Mouse (Mus musculus): ENCODE measurements at regions not wholly inside any gene's neighbourhood (a gene's known extent, or its start where the extent isn't known, plus 50 kb on each side); places are given as distances from the start of the nearest gene placed in this dataset.

DNA sequence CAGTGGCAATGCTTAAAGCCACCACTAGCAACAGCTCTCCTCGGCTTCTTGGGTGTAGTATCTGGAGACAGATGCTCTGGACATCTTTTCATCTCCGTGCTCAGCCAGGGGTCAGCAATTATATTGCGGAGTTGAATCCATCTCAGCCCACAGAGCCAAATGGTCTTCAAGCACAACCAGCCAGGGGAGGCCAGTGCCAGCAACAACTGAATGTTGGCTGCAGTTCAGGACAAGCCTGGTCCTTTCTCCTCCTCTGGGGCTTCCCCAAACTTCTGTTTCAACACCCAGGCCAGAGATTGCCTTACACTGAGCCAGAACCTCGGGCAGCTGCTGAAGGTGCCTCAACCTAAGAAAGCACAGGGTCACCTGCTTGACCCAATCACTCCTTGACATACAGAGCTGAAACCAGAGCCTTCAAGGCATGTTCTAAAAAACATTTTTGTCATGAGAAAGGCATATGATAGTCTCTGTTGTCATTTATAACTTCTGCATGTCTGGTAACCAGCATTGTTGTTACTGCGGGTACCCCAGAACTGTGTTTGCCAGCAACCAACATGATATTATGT, 169.9 kb upstream of the Lef1 start:
- no peak for DNase-seq (ENCODE audit: low spot score in 2 of 2)

DNA sequence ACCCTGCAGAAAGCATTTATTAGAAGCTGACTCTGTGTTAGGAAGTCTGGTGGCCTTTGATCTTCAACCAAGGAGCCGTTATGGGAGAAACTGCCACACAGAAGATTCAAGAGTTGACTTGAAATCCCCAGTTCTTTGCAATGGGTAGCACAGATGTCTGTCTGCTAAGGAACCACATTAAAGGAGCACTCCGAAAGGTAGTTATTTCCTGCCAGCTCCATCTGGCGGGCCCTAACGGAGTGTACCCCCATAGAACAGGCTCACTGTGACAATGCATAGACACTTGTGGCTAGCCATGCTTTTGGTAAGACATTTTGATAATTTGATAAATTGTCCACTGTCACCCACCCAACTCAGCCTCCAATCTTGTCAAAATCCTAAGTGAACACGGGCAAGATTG, 173.3 kb upstream of the Lef1 start:
- DNase-seq (ENCODE audit: low spot score in 2 of 2): no peak

DNA sequence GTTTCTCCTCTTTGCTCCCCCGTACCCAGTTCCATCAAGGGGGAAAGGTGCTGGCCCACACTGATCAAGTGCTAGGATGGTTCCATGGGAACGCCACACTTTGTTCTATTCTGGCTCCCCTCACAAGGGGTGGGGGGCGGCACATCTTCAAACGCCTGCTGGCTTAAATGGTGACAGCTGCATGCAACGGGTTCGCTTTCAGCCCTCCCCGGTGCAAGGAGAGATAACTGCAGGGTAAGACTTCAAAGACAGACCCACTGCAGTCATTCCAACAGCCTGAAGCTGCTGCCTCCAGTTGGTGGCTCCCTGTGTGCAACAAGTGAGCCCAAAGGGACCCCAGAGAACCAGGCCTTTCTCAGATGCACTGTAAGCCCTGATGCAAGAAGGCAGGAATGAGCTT, 173.9 kb upstream of the Lef1 start:
- DNase-seq (ENCODE audit: low spot score in 2 of 2): no peak

- DNase-seq (ENCODE audit: low spot score in 2 of 2): no peak
Measured at GRCm38 (mm10) chr3:130935926-130936315, 174.3 kb upstream of the Lef1 start.

GRCm38 (mm10) chr3:130935302-130935925, 174.9 kb upstream of the Lef1 start:
- DNase-seq (ENCODE audit: low spot score in 2 of 2): no peak

DNA sequence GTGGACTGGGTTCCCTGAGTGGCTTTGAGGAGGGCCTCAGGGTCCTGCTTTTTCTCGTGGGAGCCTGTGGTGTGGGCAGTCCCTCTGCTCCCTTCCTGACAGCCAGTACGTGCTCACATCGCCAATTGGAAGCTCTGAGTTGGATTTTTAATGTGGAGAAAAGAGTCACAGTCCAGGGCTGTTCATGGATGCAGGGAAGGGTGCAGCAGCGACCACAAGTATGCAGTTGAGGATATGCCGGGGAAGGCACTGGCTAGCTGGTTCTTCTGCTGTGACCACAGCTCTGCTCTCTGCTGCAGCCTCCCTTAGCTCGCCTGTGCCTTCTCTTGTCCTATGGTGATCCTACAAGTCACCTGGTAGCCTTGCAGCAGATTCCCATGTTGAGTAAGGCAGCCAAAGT, 177.5 kb upstream of the Lef1 start:
- no peak for DNase-seq (ENCODE audit: low spot score in 2 of 2)

DNA sequence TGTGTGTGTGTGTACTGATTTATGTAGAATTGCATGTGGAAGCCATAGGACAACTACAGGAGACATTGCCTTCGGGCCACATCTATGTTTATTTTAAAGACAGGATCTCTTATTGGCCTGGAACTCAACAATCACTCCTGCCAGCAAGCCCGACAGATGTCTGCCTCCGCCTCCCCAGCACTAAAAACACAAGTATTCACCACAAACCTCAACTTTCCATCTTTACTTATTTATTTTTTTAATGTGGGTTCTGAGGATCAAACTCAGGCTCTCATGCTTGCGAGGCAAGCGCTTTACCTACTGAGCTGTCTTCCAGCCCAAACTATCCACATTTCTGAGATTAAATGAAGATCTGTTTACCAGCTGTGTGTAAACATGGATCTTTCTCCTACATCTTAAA, 178.0 kb upstream of the Lef1 start:
- DNase-seq (ENCODE audit: low spot score in 2 of 2): no peak

DNA sequence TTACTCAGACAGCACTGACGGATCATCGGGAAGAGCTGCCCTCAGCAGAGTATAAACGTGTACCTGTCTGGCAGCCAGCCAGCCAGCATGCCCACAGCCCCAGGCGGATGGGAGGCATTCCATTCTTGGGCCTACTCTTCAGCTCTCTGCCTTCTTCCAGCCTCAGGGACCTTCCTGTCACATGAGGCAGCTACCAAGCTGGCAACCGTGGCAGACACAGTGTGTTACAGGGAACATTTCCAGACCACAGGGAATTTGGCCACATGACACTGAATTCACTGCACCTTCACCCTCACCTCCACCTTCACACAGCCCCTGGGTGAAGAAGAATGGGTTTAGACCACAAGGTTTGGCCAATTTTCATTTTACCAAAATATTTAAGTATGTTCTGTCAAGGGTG, 185.3 kb upstream of the Lef1 start:
- DNase-seq (ENCODE audit: low spot score in 2 of 2): no peak

GRCm38 (mm10) chr3:130923615-130923958, 186.7 kb upstream of the Lef1 start:
- DNase-seq (ENCODE audit: low spot score in 2 of 2): no peak

DNA sequence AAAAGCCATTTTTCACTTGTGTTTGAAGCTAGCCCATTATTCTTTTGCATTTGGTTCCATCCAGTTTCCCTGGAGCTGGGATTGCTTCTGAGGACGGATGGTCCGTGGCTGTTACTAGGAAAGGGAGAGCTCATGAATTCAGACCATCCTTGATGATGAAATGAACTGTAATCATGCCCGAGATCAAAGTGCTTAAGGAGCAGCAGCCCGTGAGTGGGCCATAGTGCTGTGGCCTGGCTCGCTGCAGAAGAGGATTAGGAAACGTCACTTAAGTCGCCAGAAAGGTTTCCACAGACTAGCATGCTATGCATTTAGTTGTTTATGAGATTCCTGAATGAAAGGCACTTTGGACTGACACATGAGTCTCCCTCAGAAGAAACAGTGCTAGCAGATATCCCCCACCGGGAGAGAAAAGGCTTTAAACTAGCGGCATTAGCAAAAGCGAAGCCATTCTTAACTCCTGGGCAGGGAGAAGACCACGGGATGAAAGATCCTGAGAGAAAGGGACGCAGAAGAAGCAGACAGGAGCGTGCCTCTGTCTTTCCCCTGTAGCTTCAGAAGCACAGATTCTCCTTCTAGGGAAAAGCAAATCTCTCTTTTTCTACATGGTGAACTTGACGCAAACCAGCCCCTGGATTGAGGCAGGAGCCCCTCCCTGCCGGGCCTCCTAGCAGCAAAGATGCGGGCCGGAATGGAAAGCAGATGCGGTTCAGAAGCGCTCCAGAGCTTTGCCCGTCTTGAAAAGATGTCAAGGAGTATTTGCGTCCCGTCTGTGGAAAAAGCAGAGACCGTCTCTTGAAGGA, 187.3 kb upstream of the Lef1 start:
- no peak for DNase-seq (ENCODE audit: low spot score in 2 of 2)

DNA sequence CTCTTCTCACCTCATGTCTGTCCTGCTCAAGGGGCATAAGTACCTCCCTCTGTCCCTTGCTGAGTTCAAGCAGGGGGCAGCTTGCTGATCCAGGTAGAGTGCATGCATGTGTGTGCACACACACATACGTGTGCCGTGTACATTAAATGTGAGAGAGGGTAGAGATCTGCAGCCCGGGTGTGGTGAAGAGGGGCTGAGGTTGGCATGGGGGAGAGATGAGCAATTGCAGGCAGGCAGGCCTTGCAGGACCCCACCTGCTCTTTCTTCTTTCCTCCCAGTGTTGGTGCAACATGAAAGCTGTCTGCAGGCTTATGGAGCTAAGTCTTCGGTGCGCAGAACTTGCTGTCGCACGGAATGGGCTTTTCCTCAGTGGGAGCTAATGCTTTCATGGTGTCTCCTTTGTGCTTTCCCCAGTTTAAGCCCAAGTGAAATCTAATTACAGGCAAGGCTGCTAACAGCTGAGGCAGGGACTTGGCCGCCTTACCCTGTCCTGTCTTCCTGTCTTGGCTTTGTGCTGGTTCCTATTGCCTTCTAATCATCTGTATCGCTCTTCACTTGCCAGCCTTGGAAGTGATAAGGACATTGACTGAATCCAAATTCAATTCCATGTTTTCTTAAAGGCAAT, 188.5 kb upstream of the Lef1 start:
- no peak for DNase-seq (ENCODE audit: low spot score in 2 of 2)

DNA sequence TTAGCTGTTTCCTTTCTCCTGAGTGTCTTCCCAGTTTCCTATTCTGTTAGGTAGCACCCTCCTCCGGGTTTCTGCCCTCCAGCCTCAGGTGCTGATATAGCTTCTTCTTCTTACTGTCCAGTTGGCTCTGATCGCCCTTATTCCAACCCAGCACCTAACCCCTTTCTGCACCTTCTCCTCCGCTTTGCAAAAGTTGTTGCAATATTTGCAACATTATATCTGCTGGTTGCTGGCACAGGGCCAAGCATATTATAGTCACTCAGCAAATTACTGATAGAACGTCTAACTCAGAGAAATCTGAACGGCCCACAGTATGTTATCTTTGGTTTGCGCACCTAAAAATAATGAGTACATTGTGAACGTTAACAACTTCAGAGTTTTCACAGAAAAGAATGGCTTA, 183.6 kb upstream of the Rpl34 start:
- DNase-seq (ENCODE audit: low spot score in 2 of 2): no peak

DNA sequence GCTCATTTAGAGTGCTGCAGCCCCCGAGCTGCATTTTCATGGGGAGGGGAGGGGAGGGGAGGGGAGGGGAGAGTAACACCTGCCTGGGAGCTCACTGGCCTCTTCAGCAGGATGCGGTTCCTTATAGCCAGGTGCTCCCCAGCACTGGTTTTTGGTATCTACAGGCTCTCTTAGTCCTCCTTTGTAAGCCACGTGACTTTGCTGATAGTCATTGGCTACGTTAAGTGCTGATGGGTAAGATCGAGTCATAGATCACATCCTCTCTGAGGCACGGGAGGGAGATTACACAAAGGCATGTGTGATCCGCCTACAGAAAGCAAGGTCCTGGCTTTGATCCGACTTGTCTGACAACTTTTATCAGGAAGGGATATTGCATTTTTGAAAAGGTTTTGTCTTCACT, 174.9 kb upstream of the Rpl34 start:
- DNase-seq (ENCODE audit: low spot score in 2 of 2): no peak

DNA sequence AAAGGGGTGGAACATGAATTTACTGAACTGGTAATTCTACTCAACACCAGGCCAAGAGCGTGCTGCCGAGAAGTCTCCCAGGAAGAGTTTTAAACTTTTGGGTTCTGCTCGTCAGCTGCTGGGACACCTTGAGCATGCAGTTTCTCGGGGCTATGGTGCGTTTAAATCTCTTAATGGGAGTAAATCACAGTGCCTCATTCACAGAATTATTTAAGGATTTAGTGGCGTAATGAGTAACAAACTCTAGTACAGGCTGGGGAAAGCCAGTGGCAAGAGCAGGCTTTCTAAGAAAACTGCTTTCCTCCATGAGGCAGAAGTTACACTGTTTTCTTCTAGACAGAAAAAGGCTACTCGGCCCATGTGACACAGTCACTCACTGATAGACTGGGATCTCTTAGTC, 173.1 kb upstream of the Rpl34 start:
- DNase-seq (ENCODE audit: low spot score in 2 of 2): no peak

GRCm38 (mm10) chr3:130902376-130902775, 172.2 kb upstream of the Rpl34 start:
- DNase-seq (ENCODE audit: low spot score in 2 of 2): no peak

GRCm38 (mm10) chr3:130901343-130901742, 171.1 kb upstream of the Rpl34 start:
- DNase-seq (ENCODE audit: low spot score in 2 of 2): no peak

GRCm38 (mm10) chr3:130900846-130901245, 170.6 kb upstream of the Rpl34 start:
- no peak for DNase-seq (ENCODE audit: low spot score in 2 of 2)

- peak; percentile 15 to 27 for DNase-seq (ENCODE audit: low spot score in 2 of 2)
Measured at GRCm38 (mm10) chr3:130900054-130900840, 170.0 kb upstream of the Rpl34 start.

GRCm38 (mm10) chr3:130894168-130894814, 164.1 kb upstream of the Rpl34 start:
- DNase-seq (ENCODE audit: low spot score in 2 of 2): no peak

DNA sequence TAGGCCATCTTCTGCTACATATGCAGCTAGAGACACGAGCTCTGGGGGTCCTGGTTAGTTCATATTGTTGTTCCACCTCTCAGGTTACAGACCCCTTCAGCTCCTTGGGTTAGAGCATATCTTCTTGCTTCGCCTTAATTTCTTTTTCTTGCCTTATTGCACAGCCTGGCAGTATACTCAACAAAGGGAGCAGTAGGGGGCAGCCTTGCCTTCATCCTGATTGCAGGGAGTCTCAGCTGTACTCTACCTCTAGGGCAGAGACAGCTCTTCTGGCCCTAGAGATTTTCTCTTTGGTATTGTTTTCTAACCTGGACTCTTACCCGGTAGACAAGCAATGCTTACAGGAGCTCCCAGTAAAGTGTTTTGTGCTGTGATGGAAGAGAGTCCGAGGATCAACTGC, 161.1 kb upstream of the Rpl34 start:
- no peak for DNase-seq (ENCODE audit: low spot score in 2 of 2)

DNA sequence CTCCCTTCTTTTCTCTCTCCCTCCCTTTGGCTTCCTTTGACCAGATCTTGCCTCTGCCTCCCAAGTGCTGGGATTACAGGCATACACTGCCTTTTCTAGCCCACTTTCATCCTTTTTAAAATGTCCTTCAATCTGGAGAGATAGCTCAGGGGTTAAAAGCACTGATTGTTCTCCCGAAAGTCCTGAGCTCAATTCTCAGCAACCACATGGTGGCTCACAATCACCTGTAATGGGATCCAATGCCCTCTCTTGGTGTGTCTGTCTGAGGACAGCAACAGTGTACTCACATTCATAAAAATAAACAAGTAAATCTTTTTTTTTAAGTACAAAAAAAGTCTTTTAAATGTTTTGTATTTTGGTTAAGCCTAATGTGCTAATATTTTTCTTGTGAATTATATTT, 158.4 kb upstream of the Rpl34 start:
- no peak for DNase-seq (ENCODE audit: low spot score in 2 of 2)

Measured in frontal cortex, postnatal 10 days (tissue).